Mouse (Mus musculus) neural tube, embryonic 14.5 days (tissue): ENCODE measurements at regions not wholly inside any gene's neighbourhood (a gene's known extent, or its start where the extent isn't known, plus 50 kb on each side); places are given as distances from the start of the nearest gene placed in this dataset.
A peak's percentile ranks its signal among the peaks of the same experiment; 100 is the strongest.

Experiments used
- ATAC-seq: fragments of 200-750 bp; cut with Nextera tagmentation; 2 replicates; pipeline ENCODE4 v1.8.0; 2017; ENCODE audit warnings: low read depth, mild to moderate bottlenecking, moderate TSS enrichment, moderate library complexity
- H3K27ac ChIP-seq: fragments of 300-500 bp; sonication (generic); 2 replicates; pipeline ENCODE4 v1.5.1; 2014; ENCODE audit warnings: low read depth, mild to moderate bottlenecking, control low read depth, low read length, moderate library complexity, mixed read lengths
- H3K27me3 ChIP-seq: fragments of 300-500 bp; sonication (generic); 2 replicates; pipeline ENCODE4 v1.6.1; 2014; ENCODE audit warnings: low read length; ENCODE audit not compliant: control insufficient read depth, insufficient read depth
- H3K36me3 ChIP-seq: fragments of 300-500 bp; sonication (generic); 2 replicates; pipeline ENCODE4 v1.6.1; 2014; ENCODE audit warnings: low read length, mixed read lengths; ENCODE audit not compliant: control insufficient read depth, insufficient read depth
- H3K4me1 ChIP-seq: fragments of 300-500 bp; sonication (generic); 2 replicates; pipeline ENCODE4 v1.6.1; 2014; ENCODE audit warnings: low read length; ENCODE audit not compliant: control insufficient read depth, insufficient read depth
- H3K4me2 ChIP-seq: fragments of 300-500 bp; sonication (generic); 2 replicates; pipeline ENCODE4 v1.6.1; 2014; ENCODE audit warnings: mild to moderate bottlenecking, low read depth, low read length, control low read depth
- H3K4me3 ChIP-seq: fragments of 300-500 bp; sonication (generic); 2 replicates; pipeline ENCODE4 v1.5.1; 2014; ENCODE audit warnings: low read depth, low read length, control low read depth, mixed read lengths
- H3K9ac ChIP-seq: fragments of 300-500 bp; sonication (generic); replicated peaks from 2 replicates; pipeline ENCODE4 v1.6.1; 2014; ENCODE audit warnings: low read depth, mild to moderate bottlenecking, control low read depth, low read length, mixed read lengths
- H3K9me3 ChIP-seq: fragments of 300-500 bp; sonication (generic); 2 replicates; pipeline ENCODE4 v1.6.1; 2016; ENCODE audit warnings: low read length; ENCODE audit not compliant: control insufficient read depth
- WGBS: fragments of 180-500 bp; shearing (Covaris S2); extraction: QIAGEN DNeasy Blood & Tissue Kit; methylation state at CpG from one replicate; pipeline ENCODE4 v1.1.7; 2014; 5-methylcytosine and 5-hydroxymethylcytosine counted together

DNA sequence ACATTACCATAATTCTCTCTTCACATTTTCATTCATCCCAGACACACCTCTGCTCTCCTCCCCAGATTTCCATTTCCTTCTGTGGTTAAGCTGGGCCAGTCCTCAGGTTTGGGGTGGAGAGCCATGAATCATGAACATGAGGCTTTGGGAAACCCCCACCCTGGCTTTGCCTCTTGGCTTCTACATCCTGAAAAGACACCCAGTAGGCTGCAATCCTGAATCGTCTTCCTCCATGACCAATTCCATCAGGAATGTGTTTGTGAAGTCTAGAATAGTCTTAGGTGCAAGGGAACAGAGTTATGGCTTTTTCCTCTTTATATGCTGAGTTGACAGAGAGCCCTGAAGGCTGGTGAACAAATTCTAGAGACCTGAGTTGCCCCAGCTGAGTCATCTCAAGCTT lies 87.0 kb upstream of the Klf7 start:
- Histone ChIP-seq H3K9ac (no peak overlapping the region), H3K9me3 (no peaks in the 10 kb centered on the region), H3K4me1 (no peaks in the 10 kb centered on the region), H3K27ac (no peak overlapping the region), H3K4me3 (no peak overlapping the region), H3K4me2 (no peak overlapping the region), H3K36me3 (no peaks in the 10 kb centered on the region), H3K27me3 (no peaks in the 10 kb centered on the region)
- no peak for ATAC-seq
- WGBS, result 79% methylated on average over 1 of the region's 1 CpGs

DNA sequence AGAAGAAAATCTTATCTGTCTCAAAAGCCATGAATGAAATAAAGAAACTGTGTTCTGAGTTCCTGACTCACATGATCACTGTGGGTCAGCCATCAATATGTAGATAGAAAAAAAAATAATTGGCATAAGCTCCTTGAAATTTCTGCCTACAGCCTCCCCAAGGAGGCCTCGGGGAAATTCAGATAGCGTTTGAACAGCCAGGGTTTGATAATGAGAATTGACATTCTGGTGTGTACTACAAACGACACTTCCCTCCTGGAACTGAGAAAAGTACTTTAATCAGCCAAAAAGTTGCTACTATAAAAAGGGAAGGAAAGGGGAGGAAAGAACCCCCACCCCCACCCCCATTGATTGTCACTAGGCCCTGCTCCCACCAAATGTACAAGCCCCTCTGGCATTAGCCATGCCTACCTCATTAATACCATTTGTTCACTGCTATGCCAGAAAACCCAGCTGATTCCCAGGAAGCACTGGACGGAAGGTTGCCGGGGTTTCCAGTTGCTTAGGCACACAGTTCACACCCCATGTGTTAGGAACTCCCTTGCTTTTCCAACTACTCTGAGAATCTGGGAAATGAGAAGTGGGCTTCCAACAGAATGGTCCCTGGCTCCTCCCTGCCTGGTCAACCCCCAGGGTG lies 78.4 kb upstream of the Klf7 start:
- no peak overlapping the region for H3K9ac ChIP-seq
- H3K27ac ChIP-seq, result no peak overlapping the region
- no peak for ATAC-seq
- H3K36me3 ChIP-seq, result no peaks in the 10 kb centered on the region
- peaks cover 6% of the 10 kb centered on the region for H3K4me1 ChIP-seq
- WGBS, result 22% methylated on average over 5 of the region's 5 CpGs
- H3K4me3 ChIP-seq, result no peak overlapping the region
- H3K27me3 ChIP-seq, result no peaks in the 10 kb centered on the region
- no peaks in the 10 kb centered on the region for H3K9me3 ChIP-seq
- no peak overlapping the region for H3K4me2 ChIP-seq

DNA sequence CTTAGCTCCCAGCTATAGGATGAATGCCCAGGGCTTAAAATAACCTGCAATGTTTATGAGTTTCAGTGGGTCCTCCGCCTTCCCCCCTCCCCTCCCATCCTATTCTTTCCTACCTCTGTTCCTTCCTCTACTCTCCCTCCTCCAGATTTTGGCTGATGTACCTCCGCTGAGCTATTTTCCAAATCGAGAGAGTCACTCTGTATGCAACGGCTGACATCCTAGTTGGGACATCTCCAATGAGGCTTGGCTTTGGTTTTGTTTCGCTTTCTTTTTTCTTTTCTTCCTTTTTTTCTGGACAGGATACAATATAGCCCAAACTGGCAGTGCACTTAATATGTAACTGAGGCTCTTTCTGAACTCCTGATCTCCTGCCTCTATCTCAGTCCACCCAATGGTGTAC lies 76.7 kb upstream of the Klf7 start:
- H3K4me1 ChIP-seq, result peaks cover 6% of the 10 kb centered on the region
- no peaks in the 10 kb centered on the region for H3K27me3 ChIP-seq
- H3K9ac ChIP-seq, result no peak overlapping the region
- ATAC-seq, result no peak
- no peaks in the 10 kb centered on the region for H3K36me3 ChIP-seq
- H3K9me3 ChIP-seq, result no peaks in the 10 kb centered on the region
- H3K4me2 ChIP-seq, result no peak overlapping the region
- H3K27ac ChIP-seq, result no peak overlapping the region
- no peak overlapping the region for H3K4me3 ChIP-seq
- WGBS, result 82% methylated on average over 5 of the region's 5 CpGs

GRCm38 (mm10) chr1:64198322-64198721 lies 76.2 kb upstream of the Klf7 start:
- H3K4me3 ChIP-seq, result no peak overlapping the region
- no peaks in the 10 kb centered on the region for H3K27me3 ChIP-seq
- H3K4me1 ChIP-seq, result peaks cover 10% of the 10 kb centered on the region
- ATAC-seq, result no peak
- no peaks in the 10 kb centered on the region for H3K9me3 ChIP-seq
- H3K4me2 ChIP-seq, result no peak overlapping the region
- H3K27ac ChIP-seq, result no peak overlapping the region
- 79% methylated on average over 2 of the region's 2 CpGs for WGBS
- H3K36me3 ChIP-seq, result no peaks in the 10 kb centered on the region
- H3K9ac ChIP-seq, result no peak overlapping the region

DNA sequence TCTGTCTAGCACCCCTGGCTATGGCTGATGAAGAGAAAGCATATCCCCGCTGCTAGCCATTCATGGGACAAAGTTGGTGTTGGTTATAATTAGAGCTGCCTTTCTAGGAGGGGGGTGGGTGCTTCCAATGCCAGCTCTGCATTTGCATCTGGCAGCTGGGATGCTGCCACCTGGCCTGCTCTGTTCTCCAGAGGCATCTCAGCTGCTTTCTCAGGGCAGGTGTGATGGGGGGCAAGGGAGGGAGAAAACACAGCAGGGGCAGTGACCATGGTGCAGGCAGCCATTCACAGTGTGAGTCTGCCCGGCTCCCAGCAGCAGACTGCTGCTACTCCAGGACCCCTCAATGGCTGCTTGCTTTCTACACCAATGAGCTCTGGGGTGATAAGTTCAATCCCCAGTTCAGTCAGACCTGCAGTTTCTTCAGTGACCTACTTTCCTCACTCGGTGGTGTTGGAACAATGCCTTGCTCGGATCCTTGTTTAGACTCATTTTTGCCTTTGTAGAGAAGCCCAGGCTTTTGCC lies 73.9 kb upstream of the Klf7 start:
- peaks cover 13% of the 10 kb centered on the region for H3K4me1 ChIP-seq
- no peak overlapping the region for H3K9ac ChIP-seq
- no peaks in the 10 kb centered on the region for H3K27me3 ChIP-seq
- H3K9me3 ChIP-seq, result no peaks in the 10 kb centered on the region
- WGBS, result 17% methylated on average over 4 of the region's 4 CpGs
- H3K4me3 ChIP-seq, result no peak overlapping the region
- no peak overlapping the region for H3K27ac ChIP-seq
- no peak overlapping the region for H3K4me2 ChIP-seq
- H3K36me3 ChIP-seq, result no peaks in the 10 kb centered on the region
- peak; percentile 27; the same call in 1 of the 2 replicates for ATAC-seq

DNA sequence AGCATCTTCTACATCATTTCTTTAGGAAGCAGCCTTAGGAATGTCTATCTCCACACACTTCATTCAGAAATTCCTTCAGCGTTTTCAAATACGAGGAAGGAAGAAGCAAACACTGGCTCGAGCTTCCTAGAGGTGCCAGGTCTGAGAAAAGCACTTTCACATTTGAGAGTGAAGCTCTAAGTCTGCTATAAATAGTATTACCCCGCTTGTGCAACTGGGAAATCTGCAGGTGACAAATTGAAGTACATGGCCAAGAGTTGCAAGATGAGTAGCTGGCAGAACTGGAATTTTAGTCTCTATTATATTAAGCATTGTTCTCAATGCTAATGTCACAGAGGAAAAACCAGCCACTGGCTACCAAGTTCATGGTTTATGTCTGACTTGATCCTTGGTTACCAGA lies 73.2 kb upstream of the Klf7 start:
- Histone ChIP-seq H3K9ac (no peak overlapping the region), H3K27me3 (no peaks in the 10 kb centered on the region), H3K4me3 (no peak overlapping the region), H3K27ac (no peak overlapping the region), H3K4me1 (peaks cover 13% of the 10 kb centered on the region), H3K9me3 (no peaks in the 10 kb centered on the region), H3K4me2 (no peak overlapping the region), H3K36me3 (no peaks in the 10 kb centered on the region)
- no peak for ATAC-seq
- WGBS, result 87% methylated on average over 4 of the region's 4 CpGs

DNA sequence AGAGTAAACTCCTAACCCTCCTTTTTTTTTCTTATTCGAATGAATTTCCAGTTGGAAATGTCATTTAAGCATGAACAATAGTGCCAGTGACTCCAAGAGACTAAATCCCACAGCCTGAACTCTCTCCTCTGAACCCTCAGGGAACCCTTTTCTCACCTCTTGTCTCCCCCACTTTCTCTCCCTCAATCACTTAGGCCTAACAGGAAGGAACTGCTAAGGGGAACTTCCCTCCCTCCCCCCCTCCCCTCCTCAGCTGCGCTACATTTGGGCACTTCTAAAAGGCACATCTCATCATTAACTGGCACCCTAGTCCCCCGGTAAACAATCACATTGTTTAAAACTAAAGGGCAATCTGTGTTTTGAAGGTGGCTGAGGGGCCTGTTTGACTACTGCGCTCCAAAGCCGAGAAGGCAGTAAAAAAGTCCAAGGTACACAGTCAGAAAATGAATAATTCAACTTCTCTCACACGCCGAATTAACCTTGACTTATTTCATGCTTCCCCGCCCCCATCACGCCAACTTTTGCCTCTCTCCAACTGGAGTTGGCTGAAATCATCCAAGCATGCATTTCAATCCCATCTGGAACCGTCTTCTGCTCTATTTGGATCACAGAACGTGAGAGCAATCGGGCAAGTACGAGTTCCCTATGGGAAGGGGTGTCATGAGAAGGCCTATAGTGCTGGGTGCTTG lies 71.2 kb upstream of the Klf7 start:
- no peak for ATAC-seq
- H3K4me3 ChIP-seq, result no peak overlapping the region
- no peaks in the 10 kb centered on the region for H3K27me3 ChIP-seq
- H3K4me1 ChIP-seq, result peaks cover 9% of the 10 kb centered on the region
- H3K36me3 ChIP-seq, result no peaks in the 10 kb centered on the region
- 27% methylated on average over 13 of the region's 13 CpGs for WGBS
- H3K27ac ChIP-seq, result no peak overlapping the region
- H3K9ac ChIP-seq, result no peak overlapping the region
- no peaks in the 10 kb centered on the region for H3K9me3 ChIP-seq
- no peak overlapping the region for H3K4me2 ChIP-seq

DNA sequence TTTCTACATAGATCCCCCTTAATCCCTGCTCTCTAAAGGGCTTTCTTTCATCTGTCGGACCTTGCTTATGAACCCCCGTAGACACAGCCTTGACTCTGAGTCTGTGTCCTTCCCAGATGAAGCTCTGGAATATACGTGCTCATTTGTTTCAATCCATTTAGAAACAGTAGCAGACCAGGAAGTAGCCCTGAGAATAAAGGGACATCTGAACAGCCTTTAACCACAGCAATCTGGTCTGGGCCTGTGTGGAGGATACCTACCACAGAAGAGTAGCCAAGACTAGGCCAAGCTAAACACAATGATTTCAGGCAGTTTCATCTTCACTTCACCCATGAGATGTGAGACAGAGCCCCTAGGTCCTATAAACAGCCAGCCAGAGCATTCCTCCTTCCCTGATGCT lies 70.7 kb upstream of the Klf7 start:
- Histone ChIP-seq H3K4me2 (no peak overlapping the region), H3K36me3 (no peaks in the 10 kb centered on the region), H3K27me3 (no peaks in the 10 kb centered on the region), H3K9ac (no peak overlapping the region), H3K9me3 (no peaks in the 10 kb centered on the region), H3K4me3 (no peak overlapping the region), H3K27ac (no peak overlapping the region), H3K4me1 (peaks cover 9% of the 10 kb centered on the region)
- WGBS, result 81% methylated on average over 3 of the region's 3 CpGs
- no peak for ATAC-seq
